Mouse (Mus musculus) E14TG2a.4 (cell line): Measurements from ENCODE around the gene Slc7a1.

Experiments used
- CTCF ChIP-seq: conservative IDR thresholded peaks from 2 replicates; pipeline ENCODE4 v1.5.1; 2014; ENCODE audit warnings: low read length
- NANOG ChIP-seq: IDR thresholded peaks from 2 replicates; pipeline ENCODE4 v1.6.1; 2014; ENCODE audit warnings: borderline replicate concordance, low read length, mixed read lengths
- POU5F1 ChIP-seq: IDR thresholded peaks from 2 replicates; pipeline ENCODE4 v1.6.1; 2014; ENCODE audit warnings: low read length, borderline replicate concordance

DNA sequence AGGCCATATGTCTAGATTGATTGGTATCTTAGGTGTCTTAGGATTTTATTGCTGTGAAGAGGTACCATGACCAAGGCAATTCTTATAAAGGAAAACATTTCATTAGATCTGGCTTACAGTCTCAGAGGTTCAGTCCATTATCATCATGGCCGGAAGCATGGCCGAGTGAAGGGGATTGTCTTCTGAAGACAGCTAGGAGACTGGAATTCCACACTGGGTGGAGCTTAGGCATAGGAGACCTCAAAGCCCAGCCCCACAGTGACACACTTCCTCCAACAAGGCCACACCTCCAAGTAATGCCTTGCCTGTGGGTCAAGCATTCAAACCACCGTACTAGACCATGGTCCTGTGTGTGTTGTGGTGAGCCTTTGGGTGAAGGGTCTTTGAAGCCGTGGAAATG, 12.8 kb upstream of the Slc7a1 start:
- TF ChIP-seq CTCF: no peak
- TF ChIP-seq NANOG: no peak
- no peak for TF ChIP-seq POU5F1
